Mouse (Mus musculus): Measurements from ENCODE around the gene 2010111I01Rik. TPM values are rescaled to one million over a fixed set of nuclear protein-coding genes. Genes with fewer than 3 reads are reported as not detected.

The 2010111I01Rik gene
- total and polyA plus RNA-seq, 2 experiments from 2014 or later: 16.2 to 30.3 TPM

DNA sequence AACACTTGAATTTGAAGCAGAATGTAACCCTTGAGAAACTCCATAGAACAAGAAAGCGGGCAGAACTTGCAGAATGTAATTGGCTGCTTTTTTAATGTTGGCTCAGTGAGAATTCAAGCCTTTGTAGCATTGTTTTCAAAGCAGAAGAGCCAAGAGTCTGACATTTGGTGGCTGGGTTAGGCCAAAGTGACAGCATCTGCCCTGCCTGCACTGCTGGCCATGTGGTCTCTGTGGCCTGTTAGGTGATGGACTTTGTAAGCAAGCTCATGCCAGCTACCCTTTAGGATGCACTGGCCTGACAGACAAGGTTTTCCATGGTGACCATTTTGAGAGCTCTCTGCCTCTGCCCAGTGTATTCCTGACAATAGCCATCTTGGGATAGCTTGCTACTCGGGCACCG lies 333.2 kb downstream of the 2010111I01Rik start:
- no peak overlapping the region for H3K4me3 ChIP-seq (ENCODE audit: low read depth, low read length)
- 87% methylated on average over 3 of the region's 3 CpGs for WGBS
- DNase-seq (ENCODE audit: low spot score) (no peak), ATAC-seq (ENCODE audit: low FRiP score) (no peak)
- H3K27ac ChIP-seq (ENCODE audit: low read depth, low read length): no peak overlapping the region
- no peaks in the 10 kb centered on the region for H3K27me3 ChIP-seq (ENCODE audit: insufficient read depth, low read length)
- no peak for TF ChIP-seq CTCF (IDR thresholded peaks at IDR 0.05)
- peaks cover 15% of the 10 kb centered on the region; the same call in 1 of the 2 replicates for H3K36me3 ChIP-seq (ENCODE audit: insufficient read depth, low read length)
- peaks cover 6% of the 10 kb centered on the region; the same call in 1 of the 2 replicates for H3K4me1 ChIP-seq (ENCODE audit: insufficient read depth, low read length)
- no peak overlapping the region for H3K4me2 ChIP-seq (ENCODE audit: low read depth, low read length, poor library complexity, severe bottlenecking)
- no peaks in the 10 kb centered on the region for H3K9me3 ChIP-seq (ENCODE audit: low read length)
- no peak overlapping the region for H3K9ac ChIP-seq (replicated peaks; ENCODE audit: low read length, poor library complexity, severe bottlenecking)

DNA sequence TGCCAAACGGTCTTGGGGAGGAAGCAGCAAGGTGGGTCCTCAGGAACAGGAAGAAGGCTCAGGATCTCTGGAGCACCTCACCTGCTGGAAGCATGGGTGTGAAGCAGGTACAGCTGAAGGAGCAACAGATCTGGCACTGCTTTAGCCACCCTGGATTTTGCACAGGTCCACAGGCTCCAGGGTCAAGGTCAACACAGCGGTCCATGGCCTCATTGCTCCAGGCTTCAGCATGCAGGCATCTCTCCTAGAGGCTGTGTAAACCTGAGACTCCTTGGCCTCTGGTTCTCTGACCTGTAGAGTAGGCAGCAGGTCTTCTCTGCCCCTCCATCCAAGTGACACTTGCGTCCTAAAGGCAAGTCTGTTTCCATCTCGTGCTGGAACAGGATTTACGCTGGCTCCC lies 334.2 kb downstream of the 2010111I01Rik start:
- no peak for TF ChIP-seq CTCF (IDR thresholded peaks at IDR 0.05)

DNA sequence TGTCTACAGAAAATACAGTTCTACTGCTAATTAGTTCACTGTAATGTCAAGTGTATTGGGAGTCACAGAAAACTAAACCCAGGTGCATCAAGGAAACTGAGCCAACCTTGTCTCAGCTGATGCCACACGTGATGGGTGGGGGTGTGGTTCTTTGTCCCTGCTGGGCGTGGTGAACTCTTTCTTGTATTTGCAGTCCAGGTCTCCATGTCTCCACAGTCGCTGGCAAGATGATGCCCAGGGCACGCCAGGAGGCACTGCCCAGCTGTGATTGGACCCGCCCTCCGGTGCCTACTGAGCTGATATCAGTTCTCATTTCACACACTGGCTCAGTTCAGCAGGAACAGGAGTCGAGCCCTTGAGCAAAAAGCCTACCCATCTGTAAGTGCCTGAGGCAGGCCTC lies 336.2 kb downstream of the 2010111I01Rik start:
- no peak for TF ChIP-seq CTCF (IDR thresholded peaks at IDR 0.05)
- H3K4me2 ChIP-seq (ENCODE audit: low read depth, low read length, poor library complexity, severe bottlenecking): no peak overlapping the region
- no peaks in the 10 kb centered on the region for H3K9me3 ChIP-seq (ENCODE audit: low read length)
- H3K4me3 ChIP-seq (ENCODE audit: low read depth, low read length): no peak overlapping the region
- peaks cover 25% of the 10 kb centered on the region for H3K36me3 ChIP-seq (ENCODE audit: insufficient read depth, low read length)
- ATAC-seq (ENCODE audit: low FRiP score) (no peak), DNase-seq (ENCODE audit: low spot score) (no peak)
- H3K27ac ChIP-seq (ENCODE audit: low read depth, low read length): no peak overlapping the region
- H3K4me1 ChIP-seq (ENCODE audit: insufficient read depth, low read length): 0 out of 2 replicates have a peak, but pooled peaks cover 6% of the 10 kb centered on the region
- no peak overlapping the region for H3K9ac ChIP-seq (replicated peaks; ENCODE audit: low read length, poor library complexity, severe bottlenecking)
- no peaks in the 10 kb centered on the region for H3K27me3 ChIP-seq (ENCODE audit: insufficient read depth, low read length)
- WGBS: 83% methylated on average over 7 of the region's 7 CpGs

More for the DNA sequence above, 334.2 kb downstream of the 2010111I01Rik start:
- ATAC-seq (ENCODE audit: low FRiP score) (no peak), DNase-seq (ENCODE audit: low spot score) (no peak)
- 92% methylated on average over 5 of the region's 5 CpGs for WGBS
- H3K9me3 ChIP-seq (ENCODE audit: low read length): no peaks in the 10 kb centered on the region
- H3K36me3 ChIP-seq (ENCODE audit: insufficient read depth, low read length): peaks cover 17% of the 10 kb centered on the region
- peaks cover 6% of the 10 kb centered on the region; the same call in 1 of the 2 replicates for H3K4me1 ChIP-seq (ENCODE audit: insufficient read depth, low read length)
- no peaks in the 10 kb centered on the region for H3K27me3 ChIP-seq (ENCODE audit: insufficient read depth, low read length)
- no peak overlapping the region for H3K27ac ChIP-seq (ENCODE audit: low read depth, low read length)
- no peak overlapping the region for H3K4me2 ChIP-seq (ENCODE audit: low read depth, low read length, poor library complexity, severe bottlenecking)
- H3K4me3 ChIP-seq (ENCODE audit: low read depth, low read length): no peak overlapping the region
- H3K9ac ChIP-seq (replicated peaks; ENCODE audit: low read length, poor library complexity, severe bottlenecking): no peak overlapping the region

DNA sequence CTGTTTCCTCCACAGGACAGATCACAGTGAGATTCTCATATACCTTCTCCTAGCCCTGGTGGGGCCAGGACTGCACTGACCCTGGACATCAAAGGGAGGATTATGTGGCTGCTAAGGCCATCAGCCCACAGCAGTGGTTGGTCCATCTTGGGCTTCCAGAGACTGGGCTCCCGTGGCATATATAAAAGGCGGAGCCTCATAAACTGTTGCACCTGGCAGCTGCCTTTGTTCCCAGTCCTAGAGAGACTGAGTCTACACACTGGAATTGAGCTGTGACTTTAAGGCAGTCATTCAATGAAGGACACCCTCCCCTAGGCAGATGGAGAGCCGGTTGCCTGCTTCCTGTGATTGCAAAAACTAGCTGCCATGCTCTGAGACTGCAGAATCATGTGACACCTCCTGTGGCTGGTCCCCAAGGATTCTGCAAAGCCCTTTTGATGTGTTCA lies 337.1 kb downstream of the 2010111I01Rik start:
- H3K27me3 ChIP-seq (ENCODE audit: insufficient read depth, low read length): no peaks in the 10 kb centered on the region
- no peak overlapping the region for H3K4me3 ChIP-seq (ENCODE audit: low read depth, low read length)
- TF ChIP-seq CTCF (IDR thresholded peaks at IDR 0.05): no peak
- 35% methylated on average over 3 of the region's 3 CpGs for WGBS
- H3K9ac ChIP-seq (replicated peaks; ENCODE audit: low read length, poor library complexity, severe bottlenecking): no peak overlapping the region
- DNase-seq (ENCODE audit: low spot score) (peak; percentile 24), ATAC-seq (ENCODE audit: low FRiP score) (no peak)
- H3K36me3 ChIP-seq (ENCODE audit: insufficient read depth, low read length): peaks cover 25% of the 10 kb centered on the region
- 0 out of 2 replicates have a peak, but pooled peaks cover 6% of the 10 kb centered on the region for H3K4me1 ChIP-seq (ENCODE audit: insufficient read depth, low read length)
- H3K4me2 ChIP-seq (ENCODE audit: low read depth, low read length, poor library complexity, severe bottlenecking): no peak overlapping the region
- no peak overlapping the region for H3K27ac ChIP-seq (ENCODE audit: low read depth, low read length)
- no peaks in the 10 kb centered on the region for H3K9me3 ChIP-seq (ENCODE audit: low read length)

DNA sequence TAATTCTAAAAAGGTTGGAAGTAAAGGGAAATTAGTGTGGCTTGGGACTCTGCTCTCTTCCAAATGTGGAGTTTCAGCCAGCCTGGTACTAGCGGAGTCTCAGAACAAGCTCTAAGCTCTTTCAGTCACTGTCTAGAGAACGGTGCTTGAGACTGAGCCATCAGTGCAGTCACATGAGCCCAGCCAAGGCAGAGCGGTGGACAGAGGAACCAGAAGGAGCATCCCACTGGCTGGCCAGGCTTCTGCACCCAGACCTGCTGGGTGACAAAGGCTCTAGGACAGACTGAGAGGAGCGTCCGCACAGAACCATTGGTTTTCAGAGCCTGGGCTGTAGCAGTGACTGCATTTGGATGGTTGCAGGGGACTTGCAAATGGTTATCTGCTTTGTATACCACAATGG lies 337.7 kb downstream of the 2010111I01Rik start:
- Histone ChIP-seq H3K9me3 (ENCODE audit: low read length) (no peaks in the 10 kb centered on the region), H3K4me2 (ENCODE audit: low read depth, low read length, poor library complexity, severe bottlenecking) (no peak overlapping the region), H3K9ac (replicated peaks; ENCODE audit: low read length, poor library complexity, severe bottlenecking) (no peak overlapping the region), H3K36me3 (ENCODE audit: insufficient read depth, low read length) (peaks cover 25% of the 10 kb centered on the region), H3K27me3 (ENCODE audit: insufficient read depth, low read length) (no peaks in the 10 kb centered on the region), H3K4me1 (ENCODE audit: insufficient read depth, low read length) (0 out of 2 replicates have a peak, but pooled peaks cover 6% of the 10 kb centered on the region), H3K4me3 (ENCODE audit: low read depth, low read length) (no peak overlapping the region), H3K27ac (ENCODE audit: low read depth, low read length) (no peak overlapping the region)
- no peak for DNase-seq (ENCODE audit: low spot score)
- no peak for TF ChIP-seq CTCF (IDR thresholded peaks at IDR 0.05)
- WGBS: 78% methylated on average over 5 of the region's 5 CpGs
- no peak for ATAC-seq (ENCODE audit: low FRiP score)

DNA sequence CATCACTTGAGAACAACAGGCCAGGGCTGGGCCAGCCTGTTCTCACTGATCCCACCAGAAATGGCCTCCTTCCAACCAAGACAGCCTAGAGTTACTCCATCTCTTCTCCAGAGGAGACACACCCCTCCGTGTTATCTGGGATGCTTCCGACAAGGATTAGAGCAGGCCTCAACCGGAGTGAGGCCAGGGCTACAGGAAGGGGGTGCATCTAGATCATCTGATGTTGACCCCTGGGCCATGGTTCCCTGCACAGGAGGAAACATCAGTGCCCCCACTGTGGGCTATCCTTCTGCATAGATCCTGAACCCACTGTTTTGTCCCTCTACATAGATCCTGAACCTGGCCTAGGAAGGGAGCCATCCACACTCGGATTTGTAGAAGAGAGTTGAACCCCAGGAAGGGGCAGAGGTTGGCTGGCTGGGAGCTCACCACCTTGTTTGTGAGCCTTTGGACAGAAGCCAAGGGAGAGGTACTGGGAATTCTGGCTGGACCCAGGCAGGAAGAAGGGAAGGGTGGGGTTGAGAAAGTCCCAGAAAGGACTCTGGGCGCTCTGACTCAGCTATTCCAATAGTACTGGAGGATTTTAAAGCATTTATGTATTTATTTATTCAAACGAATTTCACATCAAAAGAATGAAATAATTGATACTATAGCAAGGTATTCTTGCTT lies 339.6 kb downstream of the 2010111I01Rik start:
- H3K4me1 ChIP-seq (ENCODE audit: insufficient read depth, low read length): 0 out of 2 replicates have a peak, but pooled peaks cover 6% of the 10 kb centered on the region
- no peaks in the 10 kb centered on the region for H3K9me3 ChIP-seq (ENCODE audit: low read length)
- H3K27me3 ChIP-seq (ENCODE audit: insufficient read depth, low read length): no peaks in the 10 kb centered on the region
- H3K4me3 ChIP-seq (ENCODE audit: low read depth, low read length): no peak overlapping the region
- WGBS: 80% methylated on average over 6 of the region's 6 CpGs
- ATAC-seq (ENCODE audit: low FRiP score) (no peak), DNase-seq (ENCODE audit: low spot score) (no peak)
- TF ChIP-seq CTCF (IDR thresholded peaks at IDR 0.05): no peak
- no peak overlapping the region for H3K27ac ChIP-seq (ENCODE audit: low read depth, low read length)
- H3K9ac ChIP-seq (replicated peaks; ENCODE audit: low read length, poor library complexity, severe bottlenecking): no peak overlapping the region
- H3K4me2 ChIP-seq (ENCODE audit: low read depth, low read length, poor library complexity, severe bottlenecking): no peak overlapping the region
- H3K36me3 ChIP-seq (ENCODE audit: insufficient read depth, low read length): peaks cover 14% of the 10 kb centered on the region

Measured in midbrain, postnatal 0 days (tissue).